Mouse (Mus musculus) frontal cortex, postnatal 25 days (tissue): ENCODE measurements around the gene Zfp90.

Experiments used
- DNase-seq, 2 experiments: peaks; one replicate each; pipeline ENCODE4 v3.0.0; 2022; ENCODE audit warnings: low spot score in 2 of 2

Zfp90 gene

DNA sequence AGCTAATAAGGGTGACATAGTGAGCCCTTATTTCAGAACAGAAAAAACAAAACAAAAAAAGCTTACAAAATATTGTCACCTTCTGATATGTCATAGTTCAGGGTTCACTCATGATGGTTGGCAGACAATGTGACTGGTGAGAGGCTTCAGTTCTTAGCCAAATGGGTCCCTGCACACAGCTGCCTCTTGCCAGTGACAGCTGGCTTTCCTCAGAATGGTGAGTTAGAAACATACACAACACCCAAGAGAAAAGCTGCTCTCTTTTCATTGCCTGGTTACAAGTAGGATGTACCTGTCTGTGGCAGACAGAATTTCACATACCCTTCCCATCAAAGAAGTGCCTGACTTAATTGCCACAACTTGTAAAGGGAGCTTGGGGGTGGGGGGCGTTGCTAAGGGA lies 18.5 kb downstream of the Zfp90 start:
- DNase-seq: no peak

- DNase-seq: no peak
Measured at GRCm38 (mm10) chr8:106437781-106438180, 22.7 kb downstream of the Zfp90 start.

DNA sequence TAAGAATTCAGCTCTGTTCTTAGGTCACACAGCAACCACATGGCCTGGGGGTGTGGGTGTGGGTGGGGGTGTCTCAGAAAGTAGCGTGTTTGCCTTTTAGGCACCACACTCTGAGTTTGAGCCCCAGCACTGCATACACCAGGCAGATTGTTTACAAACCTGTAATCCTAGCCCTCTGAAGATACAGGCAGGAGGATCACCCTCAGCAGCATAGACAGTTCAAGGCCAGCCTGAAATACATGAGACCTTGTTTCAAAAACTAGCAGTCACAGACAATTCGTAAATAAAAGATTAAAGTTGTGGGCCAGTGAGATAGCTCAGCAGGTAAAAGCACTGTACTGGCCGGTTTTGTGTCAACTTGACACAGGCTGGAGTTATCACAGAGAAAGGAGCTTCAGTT lies 25.0 kb downstream of the Zfp90 start:
- no peak for DNase-seq

DNA sequence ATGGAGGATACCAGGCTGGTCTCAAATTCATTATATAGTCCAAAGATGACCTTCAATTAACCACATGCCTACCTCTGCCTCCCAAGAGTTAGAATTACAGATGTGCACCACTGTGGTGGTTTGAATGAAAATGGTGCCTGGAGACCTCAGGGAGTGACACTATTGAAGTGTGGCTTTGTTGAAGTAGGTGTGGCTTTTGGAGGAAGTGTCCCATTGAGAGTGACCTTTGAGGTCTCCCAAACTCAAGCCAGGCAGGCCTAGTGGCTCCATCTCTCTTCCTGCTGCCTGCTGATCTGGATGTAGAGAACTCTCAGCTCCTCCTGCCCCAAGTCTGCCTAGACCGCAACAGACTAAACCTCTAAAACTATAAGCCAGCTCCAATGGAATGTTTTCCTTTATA lies 27.6 kb downstream of the Zfp90 start:
- DNase-seq: no peak

DNA sequence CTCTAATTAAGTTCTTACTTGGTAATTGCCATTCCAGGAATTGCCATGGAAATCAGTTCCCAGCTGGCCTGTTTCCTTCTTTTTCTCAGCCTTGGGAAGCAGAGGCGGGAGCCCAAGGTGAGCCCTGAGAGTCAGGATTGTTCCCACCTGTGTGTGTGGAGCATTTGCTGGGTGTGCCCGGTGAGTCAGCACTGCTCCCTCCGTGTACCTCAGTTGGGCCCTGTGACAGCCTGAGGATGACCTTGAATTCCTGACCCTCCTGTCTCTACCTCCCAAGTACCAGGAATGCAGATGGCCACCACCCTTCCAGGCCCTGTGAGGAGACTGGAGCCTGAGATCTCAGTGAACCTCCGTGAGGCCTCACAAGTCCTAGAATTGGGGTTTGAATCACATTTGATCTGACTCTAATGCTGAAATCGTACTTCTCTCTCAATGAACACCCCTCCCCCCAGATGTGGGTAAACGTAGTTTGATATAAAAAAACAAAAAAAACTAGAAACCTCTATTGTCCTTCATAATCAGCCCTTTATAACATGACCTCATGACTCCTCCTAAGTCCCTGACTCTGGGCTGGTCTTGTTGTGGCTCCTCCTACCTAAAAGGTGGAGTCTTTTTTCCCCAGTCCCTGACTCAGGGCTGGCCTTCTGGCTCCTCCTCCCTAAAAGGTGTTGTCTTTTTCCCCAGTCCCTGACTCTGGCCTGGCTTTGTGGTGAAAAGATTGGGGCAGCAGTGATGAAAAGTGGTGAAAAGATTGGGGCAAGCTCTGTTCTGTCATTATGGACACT lies 36.4 kb downstream of the Zfp90 start:
- DNase-seq: no peak

- DNase-seq: no peak
Measured at GRCm38 (mm10) chr8:106452701-106453481, 37.8 kb downstream of the Zfp90 start.

GRCm38 (mm10) chr8:106454036-106454435 lies 38.9 kb downstream of the Zfp90 start:
- DNase-seq: no peak

GRCm38 (mm10) chr8:106462131-106462530 lies 47.0 kb downstream of the Zfp90 start:
- DNase-seq: no peak

DNA sequence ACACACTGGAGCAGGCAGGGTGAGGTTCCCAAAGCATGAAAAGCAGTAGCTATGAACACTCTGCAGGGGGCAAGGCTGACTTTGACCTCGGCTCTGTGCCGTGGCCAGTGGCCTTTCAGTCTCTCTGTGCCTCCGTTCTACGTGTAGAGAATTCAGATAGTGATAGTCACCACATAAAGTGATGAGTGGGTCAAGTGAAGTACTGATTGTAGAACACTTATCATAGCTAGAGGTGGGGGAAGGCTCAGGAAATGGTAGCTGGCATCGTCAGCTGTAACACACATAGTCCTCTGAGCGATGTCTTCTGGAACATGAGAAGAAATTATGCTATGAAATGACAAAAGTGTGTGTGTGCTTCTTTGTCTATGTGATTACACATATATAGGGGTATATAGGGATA lies 48.7 kb downstream of the Zfp90 start:
- DNase-seq: no peak

GRCm38 (mm10) chr8:106469485-106469884 lies 54.4 kb downstream of the Zfp90 start:
- no peak for DNase-seq

DNA sequence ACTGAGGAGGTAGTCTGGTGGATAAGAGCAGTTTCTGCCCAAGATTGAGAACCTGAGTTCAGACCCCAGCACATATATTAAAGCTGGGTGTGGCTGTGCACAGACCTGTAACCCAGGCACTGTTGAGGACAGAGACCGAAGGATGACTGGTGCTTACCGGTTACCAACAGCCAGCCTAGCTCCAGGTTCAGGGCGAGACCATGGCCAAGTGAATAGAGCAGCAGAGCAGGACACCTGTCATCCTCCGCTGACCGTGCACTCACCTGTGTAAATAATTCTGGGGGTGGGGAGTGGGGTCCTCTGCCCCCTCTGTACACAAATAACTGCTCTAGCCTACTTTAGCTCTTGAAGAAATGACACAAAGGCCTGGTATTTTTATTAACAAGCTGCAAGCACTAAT lies 58.9 kb downstream of the Zfp90 start:
- no peak for DNase-seq
